Mouse (Mus musculus) midbrain, embryonic 12.5 days (tissue): ENCODE measurements at regions not wholly inside any gene's neighbourhood (a gene's known extent, or its start where the extent isn't known, plus 50 kb on each side); places are given as distances from the start of the nearest gene placed in this dataset.

Source experiments
- ATAC-seq: fragments of 200-750 bp; cut with Nextera tagmentation; 2 replicates; pipeline ENCODE4 v1.8.0; 2017; ENCODE audit warnings: low read depth, moderate TSS enrichment, moderate library complexity; ENCODE audit not compliant: low FRiP score
- H3K27ac ChIP-seq: fragments of 300-500 bp; sonication (generic); replicated peaks from 2 replicates; pipeline ENCODE4 v1.5.1; 2016; ENCODE audit warnings: mild to moderate bottlenecking
- H3K27me3 ChIP-seq: fragments of 300-500 bp; sonication (generic); 2 replicates; pipeline ENCODE4 v1.6.1; 2016; ENCODE audit warnings: mild to moderate bottlenecking
- H3K36me3 ChIP-seq: fragments of 300-500 bp; sonication (generic); 2 replicates; pipeline ENCODE4 v1.6.1; 2016
- H3K4me1 ChIP-seq: fragments of 300-500 bp; sonication (generic); 2 replicates; pipeline ENCODE4 v1.6.1; 2016
- H3K4me2 ChIP-seq: fragments of 300-500 bp; sonication (generic); replicated peaks from 2 replicates; pipeline ENCODE4 v1.6.1; 2016; ENCODE audit warnings: mild to moderate bottlenecking, moderate library complexity
- H3K4me3 ChIP-seq: fragments of 300-500 bp; sonication (generic); 2 replicates; pipeline ENCODE4 v1.5.1; 2016; ENCODE audit warnings: mild to moderate bottlenecking
- H3K9ac ChIP-seq: fragments of 300-500 bp; sonication (generic); replicated peaks from 2 replicates; pipeline ENCODE4 v1.6.1; 2016; ENCODE audit warnings: mild to moderate bottlenecking, moderate library complexity
- H3K9me3 ChIP-seq: fragments of 300-500 bp; sonication (generic); 2 replicates; pipeline ENCODE4 v1.6.1; 2016; ENCODE audit warnings: mild to moderate bottlenecking
- WGBS: fragments of 180-500 bp; shearing (Covaris S2); methylation state at CpG from one replicate; pipeline ENCODE4 v1.1.7; 2016; 5-methylcytosine and 5-hydroxymethylcytosine counted together

GRCm38 (mm10) chr8:35968341-35968740 is 202.8 kb downstream of the Gm19410 start:
- H3K9ac ChIP-seq, result no peak overlapping the region
- no peak overlapping the region for H3K4me3 ChIP-seq
- 92% methylated on average over 9 of the region's 9 CpGs for WGBS
- no peaks in the 10 kb centered on the region for H3K9me3 ChIP-seq
- no peaks in the 10 kb centered on the region for H3K4me1 ChIP-seq
- H3K36me3 ChIP-seq, result no peaks in the 10 kb centered on the region
- no peak overlapping the region for H3K27ac ChIP-seq
- no peaks in the 10 kb centered on the region for H3K27me3 ChIP-seq
- H3K4me2 ChIP-seq, result no peak overlapping the region
- no peak for ATAC-seq

- Histone ChIP-seq H3K36me3 (no peaks in the 10 kb centered on the region), H3K27ac (no peak overlapping the region), H3K9me3 (no peaks in the 10 kb centered on the region), H3K4me1 (no peaks in the 10 kb centered on the region), H3K9ac (no peak overlapping the region), H3K4me3 (no peak overlapping the region), H3K27me3 (no peaks in the 10 kb centered on the region), H3K4me2 (no peak overlapping the region)
- WGBS, result 87% methylated on average over 7 of the region's 7 CpGs
- ATAC-seq, result no peak
Measured at GRCm38 (mm10) chr8:35971082-35971481, 205.5 kb downstream of the Gm19410 start.

GRCm38 (mm10) chr8:35974323-35975029 is 208.9 kb downstream of the Gm19410 start:
- Histone ChIP-seq H3K4me1 (no peaks in the 10 kb centered on the region), H3K36me3 (no peaks in the 10 kb centered on the region), H3K4me2 (no peak overlapping the region), H3K9me3 (no peaks in the 10 kb centered on the region), H3K4me3 (no peak overlapping the region), H3K27me3 (no peaks in the 10 kb centered on the region), H3K9ac (no peak overlapping the region), H3K27ac (no peak overlapping the region)
- no peak for ATAC-seq
- WGBS, result 73% methylated on average over 10 of the region's 10 CpGs

- peaks cover 9% of the 10 kb centered on the region for H3K4me1 ChIP-seq
- H3K27ac ChIP-seq, result no peak overlapping the region
- no peak for ATAC-seq
- WGBS, result 86% methylated on average over 9 of the region's 9 CpGs
- H3K9ac ChIP-seq, result no peak overlapping the region
- no peak overlapping the region for H3K4me3 ChIP-seq
- H3K4me2 ChIP-seq, result no peak overlapping the region
- no peaks in the 10 kb centered on the region for H3K9me3 ChIP-seq
- no peaks in the 10 kb centered on the region; the same call in 1 of the 2 replicates for H3K27me3 ChIP-seq
- no peaks in the 10 kb centered on the region for H3K36me3 ChIP-seq
Measured at GRCm38 (mm10) chr8:35979638-35980255, 214.2 kb downstream of the Gm19410 start.

- Histone ChIP-seq H3K36me3 (no peaks in the 10 kb centered on the region), H3K4me1 (peaks cover 9% of the 10 kb centered on the region), H3K4me2 (no peak overlapping the region), H3K4me3 (no peak overlapping the region), H3K9me3 (no peaks in the 10 kb centered on the region), H3K27me3 (no peaks in the 10 kb centered on the region; the same call in 1 of the 2 replicates), H3K27ac (no peak overlapping the region), H3K9ac (no peak overlapping the region)
- ATAC-seq, result no peak
- WGBS, result 54% methylated on average over 2 of the region's 2 CpGs
Measured at GRCm38 (mm10) chr8:35983083-35983482, 217.5 kb downstream of the Gm19410 start.

- H3K4me1 ChIP-seq, result peaks cover 9% of the 10 kb centered on the region
- H3K4me3 ChIP-seq, result no peak overlapping the region
- no peaks in the 10 kb centered on the region; the same call in 1 of the 2 replicates for H3K27me3 ChIP-seq
- H3K36me3 ChIP-seq, result no peaks in the 10 kb centered on the region
- 61% methylated on average over 5 of the region's 5 CpGs for WGBS
- no peaks in the 10 kb centered on the region for H3K9me3 ChIP-seq
- no peak overlapping the region for H3K4me2 ChIP-seq
- H3K9ac ChIP-seq, result no peak overlapping the region
- no peak for ATAC-seq
- no peak overlapping the region for H3K27ac ChIP-seq
Measured at GRCm38 (mm10) chr8:35985152-35985689, 219.6 kb downstream of the Gm19410 start.

GRCm38 (mm10) chr8:35987327-35987726 is 221.7 kb downstream of the Gm19410 start:
- Histone ChIP-seq H3K27ac (no peak overlapping the region), H3K4me2 (no peak overlapping the region), H3K36me3 (no peaks in the 10 kb centered on the region), H3K27me3 (no peaks in the 10 kb centered on the region), H3K9ac (no peak overlapping the region), H3K4me3 (no peak overlapping the region), H3K4me1 (peaks cover 9% of the 10 kb centered on the region), H3K9me3 (no peaks in the 10 kb centered on the region)
- 79% methylated on average over 5 of the region's 5 CpGs for WGBS
- ATAC-seq, result no peak

GRCm38 (mm10) chr8:35991013-35991412 is 225.4 kb downstream of the Gm19410 start:
- Histone ChIP-seq H3K9ac (no peak overlapping the region), H3K9me3 (no peaks in the 10 kb centered on the region), H3K36me3 (no peaks in the 10 kb centered on the region), H3K27me3 (no peaks in the 10 kb centered on the region), H3K27ac (no peak overlapping the region), H3K4me1 (no peaks in the 10 kb centered on the region), H3K4me3 (no peak overlapping the region), H3K4me2 (no peak overlapping the region)
- ATAC-seq, result no peak
- WGBS, result 85% methylated on average over 5 of the region's 5 CpGs

- 90% methylated on average over 9 of the region's 9 CpGs for WGBS
- Histone ChIP-seq H3K27ac (no peak overlapping the region), H3K4me2 (no peak overlapping the region), H3K4me3 (no peak overlapping the region), H3K9ac (no peak overlapping the region), H3K9me3 (no peaks in the 10 kb centered on the region), H3K4me1 (no peaks in the 10 kb centered on the region), H3K36me3 (no peaks in the 10 kb centered on the region), H3K27me3 (no peaks in the 10 kb centered on the region)
- ATAC-seq, result no peak
Measured at GRCm38 (mm10) chr8:35991936-35992603, 226.5 kb downstream of the Gm19410 start.

- Histone ChIP-seq H3K4me2 (no peak overlapping the region), H3K4me3 (no peak overlapping the region), H3K9me3 (no peaks in the 10 kb centered on the region), H3K27me3 (no peaks in the 10 kb centered on the region), H3K9ac (no peak overlapping the region), H3K36me3 (no peaks in the 10 kb centered on the region), H3K27ac (no peak overlapping the region), H3K4me1 (no peaks in the 10 kb centered on the region)
- 80% methylated on average over 6 of the region's 6 CpGs for WGBS
- no peak for ATAC-seq
Measured at GRCm38 (mm10) chr8:35996330-35997077, 230.9 kb downstream of the Gm19410 start.

GRCm38 (mm10) chr8:35999584-35999983 is 234.0 kb downstream of the Gm19410 start:
- Histone ChIP-seq H3K36me3 (no peaks in the 10 kb centered on the region), H3K9ac (no peak overlapping the region), H3K4me3 (no peak overlapping the region), H3K4me2 (no peak overlapping the region), H3K9me3 (no peaks in the 10 kb centered on the region), H3K27me3 (no peaks in the 10 kb centered on the region), H3K27ac (no peak overlapping the region), H3K4me1 (0 out of 2 replicates have a peak, but pooled peaks cover 2% of the 10 kb centered on the region)
- WGBS, result 87% methylated on average over 9 of the region's 9 CpGs
- no peak for ATAC-seq
